Mouse (Mus musculus) heart, embryonic 12.5 days (tissue): Measurements from ENCODE around the gene Mlx. TPM values are rescaled to one million over a fixed set of nuclear protein-coding genes. Genes with fewer than 3 reads are reported as not detected.

Experiments used
- ATAC-seq: fragments of 200-750 bp; cut with Nextera tagmentation; 2 replicates; pipeline ENCODE4 v1.8.0; 2017; ENCODE audit warnings: moderate TSS enrichment, moderate library complexity; ENCODE audit not compliant: insufficient number of reproducible peaks, low FRiP score
- H3K27ac ChIP-seq: fragments of 300-500 bp; sonication (generic); 2 replicates; pipeline ENCODE4 v1.5.1; 2016; ENCODE audit warnings: mild to moderate bottlenecking, moderate library complexity; ENCODE audit not compliant: poor library complexity, severe bottlenecking
- H3K27me3 ChIP-seq: fragments of 300-500 bp; sonication (generic); replicated peaks from 2 replicates; pipeline ENCODE4 v1.6.1; 2016; ENCODE audit warnings: mild to moderate bottlenecking, moderate library complexity
- H3K36me3 ChIP-seq: fragments of 300-500 bp; sonication (generic); 2 replicates; pipeline ENCODE4 v1.6.1; 2016; ENCODE audit warnings: mild to moderate bottlenecking, moderate library complexity
- H3K4me1 ChIP-seq: fragments of 300-500 bp; sonication (generic); replicated peaks from 2 replicates; pipeline ENCODE4 v1.6.1; 2016; ENCODE audit warnings: mild to moderate bottlenecking
- H3K4me2 ChIP-seq: fragments of 300-500 bp; sonication (generic); 2 replicates; pipeline ENCODE4 v1.6.1; 2016; ENCODE audit warnings: mild to moderate bottlenecking, moderate library complexity
- H3K4me3 ChIP-seq: fragments of 300-500 bp; sonication (generic); 2 replicates; pipeline ENCODE4 v1.5.1; 2016; ENCODE audit warnings: mild to moderate bottlenecking
- H3K9ac ChIP-seq: fragments of 300-500 bp; sonication (generic); 2 replicates; pipeline ENCODE4 v1.6.1; 2016; ENCODE audit warnings: mild to moderate bottlenecking, moderate library complexity
- H3K9me3 ChIP-seq: fragments of 300-500 bp; sonication (generic); replicated peaks from 2 replicates; pipeline ENCODE4 v1.6.1; 2016; ENCODE audit warnings: mild to moderate bottlenecking, moderate library complexity
- WGBS: fragments of 180-500 bp; shearing (Covaris S2); methylation state at CpG from one replicate; pipeline ENCODE4 v1.1.7; 2016; 5-methylcytosine and 5-hydroxymethylcytosine counted together
- polyA plus RNA-seq: library from polyadenylated mRNA; unstranded; fragments of >200 nt; fragmentation: Nextera tagmentation; extraction: Ambion mirVana; gene quantifications from 2 replicates; pipeline ENCODE4 v1.2.1, GENCODE M21; 2016

Mlx gene
- polyA plus RNA-seq, 1 experiment from 2014 or later: 36.2 TPM

- Histone ChIP-seq H3K4me3 (peak overlapping the region; percentile 70), H3K9me3 (no peaks in the 10 kb centered on the region), H3K4me1 (peaks cover 51% of the 10 kb centered on the region), H3K36me3 (peaks cover 15% of the 10 kb centered on the region), H3K27ac (peak overlapping the region; percentile 84), H3K27me3 (peaks cover 31% of the 10 kb centered on the region), H3K9ac (peak overlapping the region; percentile 91), H3K4me2 (peak overlapping the region; percentile 90)
- WGBS: 37% methylated on average over 19 of the region's 19 CpGs
- ATAC-seq: no peak
Measured at GRCm38 (mm10) chr11:101083083-101083697, 3.9 kb upstream of the Mlx start.

GRCm38 (mm10) chr11:101084246-101084645, 2.8 kb upstream of the Mlx start:
- Histone ChIP-seq H3K4me1 (peaks cover 51% of the 10 kb centered on the region), H3K36me3 (peaks cover 25% of the 10 kb centered on the region), H3K9ac (no peak overlapping the region), H3K4me2 (no peak overlapping the region), H3K9me3 (no peaks in the 10 kb centered on the region), H3K27ac (no peak overlapping the region), H3K4me3 (no peak overlapping the region), H3K27me3 (peaks cover 20% of the 10 kb centered on the region)
- ATAC-seq: no peak
- WGBS: 77% methylated on average over 14 of the region's 14 CpGs

GRCm38 (mm10) chr11:101084811-101085210, 2.3 kb upstream of the Mlx start:
- no peak overlapping the region for H3K4me3 ChIP-seq
- peaks cover 15% of the 10 kb centered on the region for H3K27me3 ChIP-seq
- peak overlapping the region; percentile 13; the same call in 1 of the 2 replicates for H3K9ac ChIP-seq
- no peak for ATAC-seq
- 91% methylated on average over 12 of the region's 12 CpGs for WGBS
- peaks cover 30% of the 10 kb centered on the region for H3K36me3 ChIP-seq
- H3K4me2 ChIP-seq: no peak overlapping the region
- peaks cover 45% of the 10 kb centered on the region for H3K4me1 ChIP-seq
- H3K9me3 ChIP-seq: no peaks in the 10 kb centered on the region
- no peak overlapping the region for H3K27ac ChIP-seq

- WGBS: 90% methylated on average over 18 of the region's 18 CpGs
- H3K9ac ChIP-seq: peak overlapping the region; percentile 92; the same call in 1 of the 2 replicates
- no peak for ATAC-seq
- no peaks in the 10 kb centered on the region for H3K9me3 ChIP-seq
- H3K27me3 ChIP-seq: peaks cover 5% of the 10 kb centered on the region
- H3K4me3 ChIP-seq: no peak overlapping the region
- H3K27ac ChIP-seq: peak overlapping the region; percentile 74; the same call in 1 of the 2 replicates
- H3K4me1 ChIP-seq: peaks cover 42% of the 10 kb centered on the region
- peaks cover 40% of the 10 kb centered on the region for H3K36me3 ChIP-seq
- peak overlapping the region; percentile 95 for H3K4me2 ChIP-seq
Measured at GRCm38 (mm10) chr11:101085617-101086322, 1.3 kb upstream of the Mlx start.

- Histone ChIP-seq H3K36me3 (peaks cover 45% of the 10 kb centered on the region), H3K4me2 (peak overlapping the region; percentile 95), H3K27ac (peak overlapping the region; percentile 74), H3K27me3 (no peaks in the 10 kb centered on the region), H3K9me3 (no peaks in the 10 kb centered on the region), H3K9ac (peak overlapping the region; percentile 92), H3K4me1 (peaks cover 42% of the 10 kb centered on the region), H3K4me3 (peak overlapping the region; percentile 86)
- 75% methylated on average over 6 of the region's 6 CpGs for WGBS
- ATAC-seq: no peak
Measured at GRCm38 (mm10) chr11:101086323-101086674, 778 bp upstream of the Mlx start.

- H3K9ac ChIP-seq: peak overlapping the region; percentile 92
- no peaks in the 10 kb centered on the region for H3K9me3 ChIP-seq
- H3K27ac ChIP-seq: peak overlapping the region; percentile 73
- H3K36me3 ChIP-seq: peaks cover 59% of the 10 kb centered on the region
- no peak for ATAC-seq
- no peaks in the 10 kb centered on the region for H3K27me3 ChIP-seq
- peaks cover 39% of the 10 kb centered on the region for H3K4me1 ChIP-seq
- 14% methylated on average over 8 of the region's 8 CpGs for whole genome bisulfite sequencing
- peak overlapping the region; percentile 86 for H3K4me3 ChIP-seq
- H3K4me2 ChIP-seq: peak overlapping the region; percentile 95
Measured at GRCm38 (mm10) chr11:101087682-101088055, 592 bp downstream of the Mlx start.

GRCm38 (mm10) chr11:101089931-101090330, 2.9 kb downstream of the Mlx start:
- ATAC-seq: no peak
- H3K4me1 ChIP-seq: peaks cover 37% of the 10 kb centered on the region
- no peak overlapping the region for H3K9ac ChIP-seq
- H3K27ac ChIP-seq: no peak overlapping the region
- peaks cover 68% of the 10 kb centered on the region for H3K36me3 ChIP-seq
- no peak overlapping the region for H3K4me3 ChIP-seq
- H3K9me3 ChIP-seq: no peaks in the 10 kb centered on the region
- no peak overlapping the region for H3K4me2 ChIP-seq
- no peaks in the 10 kb centered on the region for H3K27me3 ChIP-seq
- WGBS: 81% methylated on average over 1 of the region's 1 CpGs

- WGBS: 1% methylated on average over 18 of the region's 18 CpGs
- Histone ChIP-seq H3K9ac (peak overlapping the region; percentile 90), H3K9me3 (no peaks in the 10 kb centered on the region), H3K4me1 (peaks cover 10% of the 10 kb centered on the region), H3K27me3 (no peaks in the 10 kb centered on the region), H3K36me3 (peaks cover 75% of the 10 kb centered on the region), H3K27ac (no peak overlapping the region), H3K4me3 (peak overlapping the region; percentile 84), H3K4me2 (peak overlapping the region; percentile 94)
- ATAC-seq: no peak
Measured at GRCm38 (mm10) chr11:101094930-101095313, 7.8 kb downstream of the Mlx start.

GRCm38 (mm10) chr11:101095314-101096024, 8.4 kb downstream of the Mlx start, which contains the start of gene Psmc3ip:
Psmc3ip (minus strand) TSS chr11:101095436.
- H3K4me1 ChIP-seq: peaks cover 10% of the 10 kb centered on the region
- H3K27ac ChIP-seq: peak within 1 kb of the TSS; percentile 97
- ATAC-seq: peak; percentile 93
- peak within 1 kb of the TSS; percentile 90 for H3K9ac ChIP-seq
- H3K36me3 ChIP-seq: peaks cover 75% of the 10 kb centered on the region
- no peaks in the 10 kb centered on the region for H3K27me3 ChIP-seq
- peak within 1 kb of the TSS; percentile 94 for H3K4me2 ChIP-seq
- WGBS: under 1% methylated on average over 43 of the region's 43 CpGs
- no peaks in the 10 kb centered on the region for H3K9me3 ChIP-seq
- peak within 1 kb of the TSS; percentile 84 for H3K4me3 ChIP-seq

- Histone ChIP-seq H3K36me3 (peaks cover 72% of the 10 kb centered on the region), H3K4me2 (no peak overlapping the region), H3K4me1 (peaks cover 12% of the 10 kb centered on the region), H3K9ac (0 out of 2 replicates have a peak overlapping the region, but pooled peaks have one; percentile 27), H3K4me3 (no peak overlapping the region), H3K27me3 (no peaks in the 10 kb centered on the region), H3K9me3 (no peaks in the 10 kb centered on the region), H3K27ac (no peak overlapping the region)
- WGBS: 90% methylated on average over 8 of the region's 8 CpGs
- ATAC-seq: no peak
Measured at GRCm38 (mm10) chr11:101098231-101098630, 11.2 kb downstream of the Mlx start.

GRCm38 (mm10) chr11:101103011-101103410, 15.9 kb downstream of the Mlx start:
- no peak overlapping the region for H3K27ac ChIP-seq

More at GRCm38 (mm10) chr11:101103011-101103410, 15.9 kb downstream of the Mlx start:
- Histone ChIP-seq H3K27me3 (no peaks in the 10 kb centered on the region), H3K4me3 (no peak overlapping the region), H3K9ac (no peak overlapping the region), H3K4me1 (0 out of 2 replicates have a peak, but pooled peaks cover 3% of the 10 kb centered on the region), H3K4me2 (no peak overlapping the region), H3K9me3 (no peaks in the 10 kb centered on the region), H3K36me3 (peaks cover 71% of the 10 kb centered on the region)
- no peak for ATAC-seq
- WGBS: 88% methylated on average over 5 of the region's 5 CpGs
